Mouse (Mus musculus): Measurements from ENCODE around the gene Akap2.

DNA sequence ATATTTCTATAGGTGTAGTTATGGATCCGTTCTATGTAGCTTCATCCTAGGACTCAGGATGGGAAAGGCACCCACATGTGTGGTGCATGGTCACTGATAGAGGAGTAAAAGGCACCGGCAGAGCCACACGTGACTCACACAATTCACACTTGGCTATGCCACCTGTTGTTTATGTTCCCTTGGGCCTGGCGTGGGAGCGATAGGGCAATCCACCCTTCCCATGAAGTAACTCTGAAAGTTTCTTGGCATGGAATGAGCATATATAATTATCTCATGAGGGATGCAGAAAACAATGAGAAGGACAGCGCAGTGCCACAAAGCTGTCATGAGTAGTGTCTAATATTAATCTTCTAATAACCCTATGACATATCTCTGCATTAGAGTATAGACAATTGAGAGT lies 12.6 kb downstream of the Akap2 start:
- TF ChIP-seq CTCF (IDR thresholded peaks at IDR 0.05 in 2 of 3, conservative IDR thresholded peaks at IDR 0.05 in 1 of 3; ENCODE audit: control insufficient read depth in 1 of 3, insufficient read depth in 1 of 3, low read depth in 2 of 3, low read length in 3 of 3, poor library complexity in 1 of 3, severe bottlenecking in 1 of 3) (no peak), CHD2 (IDR thresholded peaks at IDR 0.05; ENCODE audit: low read length) (no peak), MAX (IDR thresholded peaks at IDR 0.05; ENCODE audit: low read length) (no peak), MEF2A (IDR thresholded peaks at IDR 0.05; ENCODE audit: extremely low read depth, insufficient replicate concordance, low read depth, low read length, poor library complexity, severe bottlenecking) (no peak), MYB (IDR thresholded peaks at IDR 0.05; ENCODE audit: low read depth, low read length) (no peak), MAFK (IDR thresholded peaks at IDR 0.05; ENCODE audit: borderline replicate concordance, low read depth, low read length) (no peak), USF1 (IDR thresholded peaks at IDR 0.05; ENCODE audit: low read depth, low read length) (no peak), POLR2A (IDR thresholded peaks at IDR 0.05; ENCODE audit: control insufficient read depth in 1 of 2, insufficient read depth in 1 of 2, low read depth in 1 of 2, low read length in 2 of 2, poor library complexity in 1 of 2) (no peak)
